Mouse (Mus musculus) midbrain, embryonic 15.5 days (tissue): ENCODE measurements around the gene Sdk2. TPM values are rescaled to one million over a fixed set of nuclear protein-coding genes. Genes with fewer than 3 reads are reported as not detected.

Experiments used
- ATAC-seq: fragments of 200-750 bp; cut with Nextera tagmentation; replicated peaks from 2 replicates; pipeline ENCODE4 v1.8.0; 2017; ENCODE audit warnings: moderate TSS enrichment
- H3K27ac ChIP-seq: fragments of 300-500 bp; sonication (generic); 2 replicates; pipeline ENCODE4 v1.5.1; 2015; ENCODE audit warnings: mild to moderate bottlenecking, inconsistent platforms
- H3K27me3 ChIP-seq: fragments of 300-500 bp; sonication (generic); replicated peaks from 2 replicates; pipeline ENCODE4 v1.6.1; 2015; ENCODE audit warnings: inconsistent platforms
- H3K36me3 ChIP-seq: fragments of 300-500 bp; sonication (generic); replicated peaks from 2 replicates; pipeline ENCODE4 v1.6.1; 2015; ENCODE audit warnings: inconsistent platforms
- H3K4me1 ChIP-seq: fragments of 300-500 bp; sonication (generic); 2 replicates; pipeline ENCODE4 v1.6.1; 2015; ENCODE audit warnings: inconsistent platforms
- H3K4me2 ChIP-seq: fragments of 300-500 bp; sonication (generic); 2 replicates; pipeline ENCODE4 v1.6.1; 2015; ENCODE audit warnings: inconsistent platforms, mild to moderate bottlenecking, moderate library complexity
- H3K4me3 ChIP-seq: fragments of 300-500 bp; sonication (generic); 2 replicates; pipeline ENCODE4 v1.5.1; 2015; ENCODE audit warnings: mild to moderate bottlenecking, inconsistent platforms
- H3K9ac ChIP-seq: fragments of 300-500 bp; sonication (generic); 2 replicates; pipeline ENCODE4 v1.6.1; 2015; ENCODE audit warnings: mild to moderate bottlenecking, inconsistent platforms
- H3K9me3 ChIP-seq: fragments of 300-500 bp; sonication (generic); 2 replicates; pipeline ENCODE4 v1.6.1; 2016; ENCODE audit warnings: inconsistent platforms
- WGBS: fragments of 180-500 bp; shearing (Covaris S2); methylation state at CpG from one replicate; pipeline ENCODE4 v1.1.7; 2015; ENCODE audit warnings: mixed read lengths; 5-methylcytosine and 5-hydroxymethylcytosine counted together
- polyA plus RNA-seq: library from polyadenylated mRNA; unstranded; fragments of >200 nt; fragmentation: Nextera tagmentation; extraction: Ambion mirVana; gene quantifications from 2 replicates; pipeline ENCODE4 v1.2.1, GENCODE M21; 2015

The Sdk2 gene
- polyA plus RNA-seq, 1 experiment from 2014 or later = 6.0 TPM

- ATAC-seq = 0 out of 2 replicates have a peak, but pooled peaks have one; percentile 40
Measured at GRCm38 (mm10) chr11:113797014-113797983, 269.5 kb downstream of the Sdk2 start.

GRCm38 (mm10) chr11:113795846-113796245 is 271.0 kb downstream of the Sdk2 start:
- Histone ChIP-seq H3K4me3 (no peak overlapping the region), H3K4me1 (peaks cover 24% of the 10 kb centered on the region), H3K27me3 (no peaks in the 10 kb centered on the region), H3K27ac (no peak overlapping the region), H3K4me2 (no peak overlapping the region), H3K36me3 (no peaks in the 10 kb centered on the region), H3K9me3 (no peaks in the 10 kb centered on the region), H3K9ac (no peak overlapping the region)
- no peak for ATAC-seq
- 80% methylated on average over 12 of the region's 12 CpGs for WGBS

More at GRCm38 (mm10) chr11:113797014-113797983, 269.5 kb downstream of the Sdk2 start:
- Histone ChIP-seq H3K4me3 (no peak overlapping the region), H3K9me3 (no peaks in the 10 kb centered on the region), H3K27ac (no peak overlapping the region; the same call in 1 of the 2 replicates), H3K9ac (no peak overlapping the region), H3K4me2 (no peak overlapping the region), H3K27me3 (no peaks in the 10 kb centered on the region), H3K4me1 (peaks cover 18% of the 10 kb centered on the region), H3K36me3 (no peaks in the 10 kb centered on the region)
- 51% methylated on average over 19 of the region's 19 CpGs for WGBS

GRCm38 (mm10) chr11:113791357-113792215 is 275.3 kb downstream of the Sdk2 start:
- no peaks in the 10 kb centered on the region for H3K9me3 ChIP-seq
- H3K9ac ChIP-seq = no peak overlapping the region
- peaks cover 14% of the 10 kb centered on the region for H3K4me1 ChIP-seq
- ATAC-seq = peak; percentile 74
- H3K4me2 ChIP-seq = no peak overlapping the region
- no peak overlapping the region for H3K4me3 ChIP-seq
- no peaks in the 10 kb centered on the region for H3K36me3 ChIP-seq
- H3K27me3 ChIP-seq = no peaks in the 10 kb centered on the region
- peak overlapping the region; percentile 38; the same call in 1 of the 2 replicates for H3K27ac ChIP-seq
- 32% methylated on average over 16 of the region's 16 CpGs for WGBS

- Histone ChIP-seq H3K27me3 (no peaks in the 10 kb centered on the region), H3K4me1 (peaks cover 38% of the 10 kb centered on the region), H3K36me3 (no peaks in the 10 kb centered on the region), H3K4me3 (no peak overlapping the region), H3K9ac (no peak overlapping the region), H3K27ac (no peak overlapping the region), H3K4me2 (no peak overlapping the region), H3K9me3 (no peaks in the 10 kb centered on the region)
- WGBS = 39% methylated on average over 1 of the region's 1 CpGs
- no peak for ATAC-seq
Measured at GRCm38 (mm10) chr11:113789101-113789500, 277.7 kb downstream of the Sdk2 start.

GRCm38 (mm10) chr11:113788183-113788789 is 278.6 kb downstream of the Sdk2 start:
- Histone ChIP-seq H3K36me3 (no peaks in the 10 kb centered on the region), H3K4me1 (peaks cover 38% of the 10 kb centered on the region), H3K9ac (no peak overlapping the region), H3K4me2 (no peak overlapping the region), H3K9me3 (no peaks in the 10 kb centered on the region), H3K27me3 (no peaks in the 10 kb centered on the region), H3K27ac (no peak overlapping the region), H3K4me3 (no peak overlapping the region)
- 90% methylated on average over 2 of the region's 2 CpGs for WGBS
- no peak for ATAC-seq

GRCm38 (mm10) chr11:113787432-113788182 is 279.2 kb downstream of the Sdk2 start:
- Histone ChIP-seq H3K9me3 (no peaks in the 10 kb centered on the region), H3K4me3 (no peak overlapping the region), H3K27me3 (no peaks in the 10 kb centered on the region), H3K27ac (no peak overlapping the region), H3K9ac (no peak overlapping the region), H3K4me1 (peaks cover 38% of the 10 kb centered on the region), H3K4me2 (no peak overlapping the region), H3K36me3 (no peaks in the 10 kb centered on the region)
- 75% methylated on average over 13 of the region's 13 CpGs for WGBS
- no peak for ATAC-seq

GRCm38 (mm10) chr11:113787009-113787408 is 279.8 kb downstream of the Sdk2 start:
- no peaks in the 10 kb centered on the region for H3K9me3 ChIP-seq
- peak overlapping the region; percentile 57; the same call in 1 of the 2 replicates for H3K4me2 ChIP-seq
- H3K27me3 ChIP-seq = no peaks in the 10 kb centered on the region
- no peak overlapping the region for H3K4me3 ChIP-seq
- peaks cover 41% of the 10 kb centered on the region for H3K4me1 ChIP-seq
- peak overlapping the region; percentile 90; the same call in 1 of the 2 replicates for H3K27ac ChIP-seq
- no peak for ATAC-seq
- no peaks in the 10 kb centered on the region for H3K36me3 ChIP-seq
- 87% methylated on average over 11 of the region's 11 CpGs for WGBS
- H3K9ac ChIP-seq = no peak overlapping the region

- H3K4me3 ChIP-seq = peak overlapping the region; percentile 28
- ATAC-seq = peak; percentile 19; the same call in 1 of the 2 replicates
- no peaks in the 10 kb centered on the region for H3K27me3 ChIP-seq
- peak overlapping the region; percentile 42 for H3K9ac ChIP-seq
- peak overlapping the region; percentile 90 for H3K27ac ChIP-seq
- peak overlapping the region; percentile 57 for H3K4me2 ChIP-seq
- WGBS = 40% methylated on average over 4 of the region's 4 CpGs
- no peaks in the 10 kb centered on the region for H3K9me3 ChIP-seq
- H3K36me3 ChIP-seq = no peaks in the 10 kb centered on the region
- H3K4me1 ChIP-seq = peaks cover 37% of the 10 kb centered on the region
Measured at GRCm38 (mm10) chr11:113786395-113786794, 280.5 kb downstream of the Sdk2 start.

- H3K4me1 ChIP-seq = peaks cover 37% of the 10 kb centered on the region
- H3K36me3 ChIP-seq = no peaks in the 10 kb centered on the region
- ATAC-seq = peak; percentile 90
- H3K9ac ChIP-seq = peak overlapping the region; percentile 42
- H3K9me3 ChIP-seq = no peaks in the 10 kb centered on the region
- H3K4me2 ChIP-seq = peak overlapping the region; percentile 57
- peak overlapping the region; percentile 90 for H3K27ac ChIP-seq
- 1% methylated on average over 19 of the region's 19 CpGs for WGBS
- H3K27me3 ChIP-seq = no peaks in the 10 kb centered on the region
- H3K4me3 ChIP-seq = peak overlapping the region; percentile 28
Measured at GRCm38 (mm10) chr11:113785406-113786171, 281.3 kb downstream of the Sdk2 start.

GRCm38 (mm10) chr11:113784656-113785396 is 282.0 kb downstream of the Sdk2 start:
- ATAC-seq = peak; percentile 48
- H3K27me3 ChIP-seq = no peaks in the 10 kb centered on the region
- H3K36me3 ChIP-seq = no peaks in the 10 kb centered on the region
- H3K9ac ChIP-seq = no peak overlapping the region
- H3K4me1 ChIP-seq = peaks cover 37% of the 10 kb centered on the region
- WGBS = 42% methylated on average over 2 of the region's 2 CpGs
- peak overlapping the region; percentile 57 for H3K4me2 ChIP-seq
- H3K9me3 ChIP-seq = no peaks in the 10 kb centered on the region
- peak overlapping the region; percentile 90 for H3K27ac ChIP-seq
- no peak overlapping the region for H3K4me3 ChIP-seq
